Mouse (Mus musculus) heart, embryonic 14.5 days (tissue): ENCODE measurements around the gene Tbc1d14. TPM values are rescaled to one million over a fixed set of nuclear protein-coding genes. Genes with fewer than 3 reads are reported as not detected.
A peak's percentile ranks its signal among the peaks of the same experiment; 100 is the strongest.

Source experiments
- ATAC-seq: fragments of 200-750 bp; cut with Nextera tagmentation; 2 replicates; pipeline ENCODE4 v1.8.0; 2017; ENCODE audit warnings: low read depth, moderate TSS enrichment; ENCODE audit not compliant: insufficient number of reproducible peaks, insufficient read depth, low FRiP score
- H3K27ac ChIP-seq, 2 experiments: fragments of 200-500 bp in 1 of 2; fragments of 300-500 bp in 1 of 2; sonication (generic) in 1 of 2; replicated peaks in 1 of 2; 2 replicates each; pipeline ENCODE4 v1.5.1; 2012 to 2014; ENCODE audit warnings: low read depth in 2 of 2, low read length in 2 of 2, control low read depth in 1 of 2, mild to moderate bottlenecking in 1 of 2, mixed read lengths in 1 of 2; ENCODE audit not compliant: control insufficient read depth in 1 of 2, insufficient read depth in 1 of 2
- H3K27me3 ChIP-seq: fragments of 300-500 bp; sonication (generic); 2 replicates; pipeline ENCODE4 v1.6.1; 2014; ENCODE audit warnings: mild to moderate bottlenecking, low read length, control low read depth; ENCODE audit not compliant: control insufficient read depth, insufficient read depth
- H3K36me3 ChIP-seq: fragments of 300-500 bp; sonication (generic); 2 replicates; pipeline ENCODE4 v1.6.1; 2014; ENCODE audit warnings: mild to moderate bottlenecking, control low read depth, low read length, mixed read lengths; ENCODE audit not compliant: control insufficient read depth, insufficient read depth
- H3K4me1 ChIP-seq, 2 experiments: fragments of 200-500 bp in 1 of 2; fragments of 300-500 bp in 1 of 2; sonication (generic) in 1 of 2; 2 replicates each; pipeline ENCODE4 v1.6.1; 2012 to 2014; ENCODE audit warnings: low read length in 2 of 2, control low read depth in 1 of 2, mixed read lengths in 1 of 2; ENCODE audit not compliant: control insufficient read depth in 2 of 2, insufficient read depth in 2 of 2
- H3K4me2 ChIP-seq: fragments of 300-500 bp; sonication (generic); 2 replicates; pipeline ENCODE4 v1.6.1; 2014; ENCODE audit warnings: mild to moderate bottlenecking, low read length
- H3K4me3 ChIP-seq, 2 experiments: fragments of 200-500 bp in 1 of 2; fragments of 300-500 bp in 1 of 2; sonication (generic) in 1 of 2; 2 replicates each; pipeline ENCODE4 v1.5.1; 2012 to 2014; ENCODE audit warnings: low read length in 2 of 2, mild to moderate bottlenecking in 2 of 2, control low read depth in 1 of 2, low read depth in 1 of 2, moderate library complexity in 1 of 2; ENCODE audit not compliant: control insufficient read depth in 1 of 2, insufficient read depth in 1 of 2
- H3K9ac ChIP-seq: fragments of 300-500 bp; sonication (generic); 2 replicates; pipeline ENCODE4 v1.6.1; 2014; ENCODE audit warnings: mild to moderate bottlenecking, low read length
- H3K9me3 ChIP-seq: fragments of 300-500 bp; sonication (generic); 2 replicates; pipeline ENCODE4 v1.6.1; 2016; ENCODE audit warnings: low read length, control low read depth; ENCODE audit not compliant: control insufficient read depth
- WGBS: fragments of 180-500 bp; shearing (Covaris S2); extraction: QIAGEN DNeasy Blood & Tissue Kit; methylation state at CpG from one replicate; pipeline ENCODE4 v1.1.7; 2014; 5-methylcytosine and 5-hydroxymethylcytosine counted together
- polyA plus RNA-seq: library from polyadenylated mRNA; unstranded; fragments of >200 nt; fragmentation: Nextera tagmentation; extraction: Ambion mirVana; gene quantifications from 2 replicates; pipeline ENCODE4 v1.2.1, GENCODE M21; 2014

Gene Tbc1d14
- polyA plus RNA-seq, 1 experiment from 2014 or later: 18.6 TPM

- ATAC-seq: no peak
- H3K4me1 ChIP-seq: peaks cover 11 to 31% of the 10 kb centered on the region in 2 experiments
- WGBS: 60% methylated on average over 5 of the region's 5 CpGs
Measured at GRCm38 (mm10) chr5:36526274-36526673, 66.8 kb downstream of the Tbc1d14 start.

DNA sequence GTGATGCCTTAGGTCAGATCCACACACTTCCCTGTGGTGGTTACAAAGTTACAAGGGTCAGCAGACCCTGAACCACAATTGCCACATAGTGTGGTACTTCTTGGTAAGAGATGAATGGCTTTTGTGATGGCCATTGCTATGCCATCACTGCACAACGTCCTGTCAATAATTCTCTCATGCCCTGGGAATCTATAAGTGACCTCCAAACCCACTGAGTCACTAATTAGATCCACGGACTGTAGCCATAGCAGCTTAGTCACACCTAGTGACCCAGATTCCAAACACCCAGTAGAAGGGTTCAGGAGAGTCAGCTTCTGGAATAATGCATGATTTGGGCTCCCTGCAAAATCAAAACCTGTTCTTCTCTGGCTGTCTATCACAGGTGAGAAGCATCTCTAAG, 67.9 kb downstream of the Tbc1d14 start:
- no peak overlapping the region for H3K27ac ChIP-seq
- H3K9me3 ChIP-seq: no peaks in the 10 kb centered on the region
- ATAC-seq: no peak
- WGBS: 68% methylated on average over 2 of the region's 2 CpGs
- no peak overlapping the region for H3K4me3 ChIP-seq
- H3K4me2 ChIP-seq: no peak overlapping the region
- no peak overlapping the region for H3K9ac ChIP-seq
- no peaks in the 10 kb centered on the region for H3K27me3 ChIP-seq
- peaks cover 38% of the 10 kb centered on the region for H3K36me3 ChIP-seq
- H3K4me1 ChIP-seq: peaks cover 11 to 28% of the 10 kb centered on the region in 2 experiments

More at GRCm38 (mm10) chr5:36526274-36526673, 66.8 kb downstream of the Tbc1d14 start:
- Histone ChIP-seq H3K9me3 (no peaks in the 10 kb centered on the region), H3K27ac (no peak overlapping the region), H3K4me3 (no peak overlapping the region), H3K9ac (no peak overlapping the region), H3K27me3 (no peaks in the 10 kb centered on the region), H3K4me2 (no peak overlapping the region), H3K36me3 (peaks cover 27% of the 10 kb centered on the region)

DNA sequence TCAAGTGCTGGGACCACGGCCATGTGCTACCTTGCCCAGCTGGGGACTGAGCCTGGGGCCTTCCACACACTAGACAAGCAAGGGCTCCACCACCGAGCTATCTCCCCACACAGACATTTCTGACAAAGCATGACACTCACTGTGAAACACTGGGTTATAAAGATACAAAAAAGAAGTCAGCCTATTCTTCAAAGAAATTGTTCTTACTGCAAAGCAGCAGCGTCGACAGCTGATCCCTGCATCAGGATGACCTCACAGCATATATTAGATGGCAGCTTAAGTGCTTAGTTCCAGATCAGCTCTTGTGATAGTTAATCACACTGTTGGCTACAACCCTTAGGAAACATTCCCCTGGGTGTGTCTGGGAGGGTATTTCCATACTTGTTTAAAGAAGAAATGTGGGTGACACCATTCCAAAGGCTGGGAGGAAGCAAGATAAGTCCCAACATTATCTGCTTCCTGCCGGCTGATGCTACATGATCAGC, 69.8 kb downstream of the Tbc1d14 start:
- Histone ChIP-seq H3K9ac (no peak overlapping the region), H3K27ac (peak overlapping the region in 1 of 2 experiments; percentile 58; a peak in 3 of 4 replicates), H3K36me3 (peaks cover 56% of the 10 kb centered on the region), H3K4me2 (no peak overlapping the region), H3K4me1 (peaks cover 4 to 17% of the 10 kb centered on the region in 2 experiments; a peak in 3 of 4 replicates), H3K9me3 (no peaks in the 10 kb centered on the region), H3K4me3 (no peak overlapping the region), H3K27me3 (no peaks in the 10 kb centered on the region)
- ATAC-seq: no peak
- 39% methylated on average over 5 of the region's 5 CpGs for WGBS

DNA sequence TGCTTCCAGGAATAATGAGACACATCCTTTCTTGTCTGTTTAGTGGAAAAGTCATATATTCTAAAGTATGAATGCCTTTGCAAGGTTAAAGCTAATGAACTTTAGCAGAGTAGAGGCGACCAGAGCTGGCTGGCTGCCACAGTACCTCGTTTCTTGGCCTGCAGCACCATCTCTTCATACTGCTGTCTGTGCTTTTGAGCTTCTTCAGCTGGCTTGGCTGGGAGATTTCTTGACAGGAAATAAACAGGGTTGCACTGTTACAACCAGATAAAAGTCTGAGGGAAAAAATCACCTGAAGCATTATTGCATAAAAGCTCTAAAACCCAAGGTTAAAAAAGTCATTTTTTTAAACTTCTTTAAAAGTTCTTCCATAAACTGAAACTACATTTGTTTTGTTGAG, 70.3 kb downstream of the Tbc1d14 start:
- no peak overlapping the region for H3K4me3 ChIP-seq
- no peak overlapping the region for H3K4me2 ChIP-seq
- H3K9me3 ChIP-seq: no peaks in the 10 kb centered on the region
- no peak overlapping the region for H3K9ac ChIP-seq
- ATAC-seq: no peak
- H3K4me1 ChIP-seq: peaks cover 4 to 17% of the 10 kb centered on the region in 2 experiments; a peak in 3 of 4 replicates
- peaks cover 61% of the 10 kb centered on the region for H3K36me3 ChIP-seq
- peak overlapping the region in 1 of 2 experiments; percentile 58; a peak in 1 of 4 replicates for H3K27ac ChIP-seq
- WGBS: 37% methylated on average over 2 of the region's 2 CpGs
- H3K27me3 ChIP-seq: no peaks in the 10 kb centered on the region

DNA sequence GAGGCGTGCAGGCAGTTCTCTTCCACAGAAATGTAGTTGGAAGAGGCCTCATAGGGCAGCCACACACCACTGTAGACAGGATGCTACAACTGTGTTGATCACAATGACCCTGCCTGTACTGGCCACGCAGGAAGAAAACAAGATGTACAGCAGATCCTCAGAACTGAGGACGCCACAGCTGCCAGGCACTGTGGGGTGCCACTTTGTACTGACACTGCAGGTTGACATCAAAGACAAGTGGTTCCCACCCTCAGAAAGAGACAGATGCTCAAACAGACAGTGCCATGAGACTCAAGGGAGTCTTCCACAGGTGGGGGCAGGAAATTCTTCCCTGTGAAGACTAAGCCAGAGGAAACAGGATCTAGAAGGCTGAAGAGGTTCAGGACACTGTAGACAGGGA, 73.3 kb downstream of the Tbc1d14 start:
- H3K9ac ChIP-seq: no peak overlapping the region
- H3K4me1 ChIP-seq: peaks cover 4 to 10% of the 10 kb centered on the region in 2 experiments; a peak in 3 of 4 replicates
- H3K4me2 ChIP-seq: no peak overlapping the region
- H3K36me3 ChIP-seq: peaks cover 81% of the 10 kb centered on the region
- 87% methylated on average over 3 of the region's 3 CpGs for WGBS
- ATAC-seq: no peak
- no peak overlapping the region for H3K27ac ChIP-seq
- H3K4me3 ChIP-seq: no peak overlapping the region
- no peaks in the 10 kb centered on the region for H3K9me3 ChIP-seq
- H3K27me3 ChIP-seq: no peaks in the 10 kb centered on the region

DNA sequence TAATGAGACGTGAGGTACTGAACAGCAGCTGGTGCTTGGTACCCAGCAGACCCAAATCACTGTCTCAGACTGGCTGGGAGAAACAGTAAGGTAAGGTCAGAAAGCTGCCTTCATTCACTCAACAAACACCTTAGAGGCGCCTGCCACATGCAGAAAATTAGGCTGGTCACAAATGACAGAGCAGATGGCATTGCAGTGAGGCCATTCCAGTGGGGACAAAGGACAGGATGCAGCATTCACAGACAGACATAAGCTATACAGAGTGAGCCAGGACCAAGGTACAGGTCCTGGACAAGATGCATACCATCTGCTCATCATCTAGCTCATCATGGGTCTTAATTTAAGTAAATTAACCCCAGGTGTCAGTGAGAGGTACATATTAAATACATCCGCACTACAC, 75.5 kb downstream of the Tbc1d14 start:
- Histone ChIP-seq H3K4me1 (no peaks in the 10 kb centered on the region), H3K36me3 (peaks cover 87% of the 10 kb centered on the region), H3K27ac (no peak overlapping the region), H3K4me3 (no peak overlapping the region), H3K9me3 (no peaks in the 10 kb centered on the region), H3K4me2 (no peak overlapping the region), H3K9ac (no peak overlapping the region), H3K27me3 (no peaks in the 10 kb centered on the region)
- no peak for ATAC-seq
- WGBS: 92% methylated on average over 3 of the region's 3 CpGs

DNA sequence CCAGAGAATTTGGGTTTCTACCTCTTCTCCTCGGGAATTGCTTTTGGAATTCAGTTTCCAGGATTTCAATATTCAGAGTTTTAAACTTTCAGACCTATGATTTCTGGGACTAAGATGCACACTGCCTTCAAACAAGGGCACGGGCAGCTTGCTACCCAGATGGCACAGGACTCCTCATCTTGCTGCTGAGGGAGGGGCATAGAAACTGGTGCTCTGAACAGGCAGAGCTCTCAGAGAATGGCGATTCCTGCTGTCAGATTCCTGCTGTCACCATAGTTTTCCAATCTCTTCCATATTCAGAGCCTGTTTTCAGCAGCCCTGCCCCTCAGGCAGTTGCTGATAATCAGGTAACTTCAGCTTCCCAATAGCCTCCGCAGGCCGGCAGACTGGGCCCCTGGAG, 77.5 kb downstream of the Tbc1d14 start:
- 61% methylated on average over 5 of the region's 5 CpGs for WGBS
- H3K27ac ChIP-seq: no peak overlapping the region
- H3K36me3 ChIP-seq: peaks cover 87% of the 10 kb centered on the region
- no peaks in the 10 kb centered on the region for H3K4me1 ChIP-seq
- H3K9ac ChIP-seq: no peak overlapping the region
- no peak for ATAC-seq
- no peak overlapping the region for H3K4me2 ChIP-seq
- no peaks in the 10 kb centered on the region for H3K9me3 ChIP-seq
- H3K4me3 ChIP-seq: no peak overlapping the region
- no peaks in the 10 kb centered on the region for H3K27me3 ChIP-seq

DNA sequence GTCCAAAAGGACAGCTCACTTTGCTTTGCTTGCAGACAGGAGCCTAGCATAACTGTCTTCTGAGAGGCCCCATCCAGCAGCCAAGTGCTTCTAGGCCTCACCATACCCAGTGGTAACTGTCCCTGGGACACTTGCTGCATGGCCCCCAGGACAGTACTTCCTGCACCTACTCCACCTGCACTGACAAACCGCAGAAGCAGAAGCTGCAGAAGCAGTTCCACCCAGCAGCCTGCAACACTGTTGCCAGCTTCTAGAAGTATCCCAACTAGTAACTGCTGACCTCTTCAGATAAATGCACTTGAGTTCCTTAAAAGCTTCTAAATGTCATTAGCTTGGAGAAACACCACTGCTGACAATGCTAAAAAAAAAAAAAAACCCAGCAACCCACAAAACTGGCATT, 78.0 kb downstream of the Tbc1d14 start:
- no peak overlapping the region for H3K4me2 ChIP-seq
- H3K27me3 ChIP-seq: no peaks in the 10 kb centered on the region
- peaks cover 87% of the 10 kb centered on the region for H3K36me3 ChIP-seq
- no peak overlapping the region for H3K4me3 ChIP-seq
- 95% methylated on average over 1 of the region's 1 CpGs for WGBS
- H3K9ac ChIP-seq: no peak overlapping the region
- no peak for ATAC-seq
- H3K4me1 ChIP-seq: no peaks in the 10 kb centered on the region
- H3K9me3 ChIP-seq: no peaks in the 10 kb centered on the region
- no peak overlapping the region for H3K27ac ChIP-seq
